Mouse (Mus musculus) CH12.LX (cell line): ENCODE measurements around the gene Mmrn2.

Experiments used
- CTCF ChIP-seq, 2 experiments: IDR thresholded peaks in 1 of 2; conservative IDR thresholded peaks in 1 of 2; 2 replicates each; pipeline ENCODE4 v1.5.1; 2011 to 2012; ENCODE audit warnings: low read depth in 2 of 2, low read length in 2 of 2, improper control_type of control experiment in 1 of 2, inconsistent platforms in 1 of 2, mild to moderate bottlenecking in 1 of 2, moderate library complexity in 1 of 2
- EP300 ChIP-seq: IDR thresholded peaks from 2 replicates; pipeline ENCODE4 v1.6.1; 2011; ENCODE audit warnings: low read length, improper control_type of control experiment
- HCFC1 ChIP-seq: IDR thresholded peaks from 2 replicates; pipeline ENCODE4 v1.6.1; 2012; ENCODE audit warnings: low read depth, mild to moderate bottlenecking, inconsistent platforms, low read length, improper control_type of control experiment
- KAT2A ChIP-seq: IDR thresholded peaks from 2 replicates; pipeline ENCODE4 v1.6.1; 2012; ENCODE audit warnings: low read length, improper control_type of control experiment, inconsistent platforms; ENCODE audit not compliant: insufficient replicate concordance
- MAFK ChIP-seq: IDR thresholded peaks from 2 replicates; pipeline ENCODE4 v1.6.1; 2011; ENCODE audit warnings: low read length, improper control_type of control experiment; ENCODE audit not compliant: insufficient replicate concordance
- NELFE ChIP-seq: IDR thresholded peaks from 2 replicates; pipeline ENCODE4 v1.6.1; 2011; ENCODE audit warnings: low read depth, low read length, improper control_type of control experiment
- POLR2A ChIP-seq: IDR thresholded peaks from 2 replicates; pipeline ENCODE4 v1.6.1; 2011; ENCODE audit warnings: low read depth, mild to moderate bottlenecking, improper control_type of control experiment, low read length
- RCOR1 ChIP-seq: conservative IDR thresholded peaks from 2 replicates; pipeline ENCODE4 v1.6.1; 2012; ENCODE audit warnings: low read depth, mild to moderate bottlenecking, inconsistent platforms, low read length, improper control_type of control experiment
- SIN3A ChIP-seq: IDR thresholded peaks from 2 replicates; pipeline ENCODE4 v1.6.1; 2012; ENCODE audit warnings: low read length, improper control_type of control experiment, inconsistent platforms

- TF ChIP-seq RCOR1 (no peak), MAFK (no peak), NELFE (no peak), KAT2A (no peak), EP300 (no peak), CTCF (conservative IDR thresholded peaks at IDR 0.05 in 1 of 2, IDR thresholded peaks at IDR 0.05 in 1 of 2; ENCODE audit: low read depth in 2 of 2, low read length in 2 of 2) (no peak), HCFC1 (no peak), POLR2A (no peak), SIN3A (no peak)
Measured at GRCm38 (mm10) chr14:34444924-34445323, 69.7 kb downstream of the Mmrn2 start.
